Mouse (Mus musculus): ENCODE results near the gene Shc4.

The Shc4 gene

GRCm38 (mm10) chr2:125628487-125628886 lies 95.5 kb downstream of the Shc4 start:
- DNase-seq, result no peak

GRCm38 (mm10) chr2:125626536-125626935 lies 97.4 kb downstream of the Shc4 start:
- peak; percentile 74 for DNase-seq

- DNase-seq, result peak; percentile 99
Observed at GRCm38 (mm10) chr2:125624837-125625351, 99.1 kb downstream of the Shc4 start, which contains the start of gene Cep152. Gene Cep152, minus strand, starts transcription at chr2:125625113.

GRCm38 (mm10) chr2:125624127-125624685 lies 99.7 kb downstream of the Shc4 start:
- DNase-seq, result no peak

GRCm38 (mm10) chr2:125623211-125623610 lies 100.7 kb downstream of the Shc4 start:
- DNase-seq, result no peak

- DNase-seq, result no peak
Observed at GRCm38 (mm10) chr2:125620213-125620907, 103.6 kb downstream of the Shc4 start.

GRCm38 (mm10) chr2:125615858-125616424 lies 108.0 kb downstream of the Shc4 start:
- DNase-seq, result no peak

- no peak for DNase-seq
Observed at GRCm38 (mm10) chr2:125615440-125615839, 108.5 kb downstream of the Shc4 start.

GRCm38 (mm10) chr2:125606220-125606845 lies 117.6 kb downstream of the Shc4 start:
- peak; percentile 18 for DNase-seq

- DNase-seq, result peak; percentile 72
Observed at GRCm38 (mm10) chr2:125604646-125605045, 119.3 kb downstream of the Shc4 start.

- no peak for DNase-seq
Observed at GRCm38 (mm10) chr2:125602970-125603369, 121.0 kb downstream of the Shc4 start.

GRCm38 (mm10) chr2:125598958-125599357 lies 125.0 kb downstream of the Shc4 start:
- no peak for DNase-seq

- no peak for DNase-seq
Observed at GRCm38 (mm10) chr2:125598251-125598650, 125.7 kb downstream of the Shc4 start.

- DNase-seq, result no peak
Observed at GRCm38 (mm10) chr2:125594786-125595185, 129.2 kb downstream of the Shc4 start.

GRCm38 (mm10) chr2:125594072-125594471 lies 129.9 kb downstream of the Shc4 start:
- DNase-seq, result no peak

- no peak for DNase-seq
Observed at GRCm38 (mm10) chr2:125591895-125592294, 132.1 kb downstream of the Shc4 start.

GRCm38 (mm10) chr2:125589287-125589686 lies 134.7 kb downstream of the Shc4 start:
- no peak for DNase-seq

- no peak for DNase-seq
Observed at GRCm38 (mm10) chr2:125581081-125581480, 142.9 kb downstream of the Shc4 start.

- no peak for DNase-seq
Observed at GRCm38 (mm10) chr2:125577670-125578069, 146.3 kb downstream of the Shc4 start.

All from kidney, postnatal 14 days (tissue).